Mouse (Mus musculus): ENCODE results near the gene Tacc3.

Gene Tacc3

DNA sequence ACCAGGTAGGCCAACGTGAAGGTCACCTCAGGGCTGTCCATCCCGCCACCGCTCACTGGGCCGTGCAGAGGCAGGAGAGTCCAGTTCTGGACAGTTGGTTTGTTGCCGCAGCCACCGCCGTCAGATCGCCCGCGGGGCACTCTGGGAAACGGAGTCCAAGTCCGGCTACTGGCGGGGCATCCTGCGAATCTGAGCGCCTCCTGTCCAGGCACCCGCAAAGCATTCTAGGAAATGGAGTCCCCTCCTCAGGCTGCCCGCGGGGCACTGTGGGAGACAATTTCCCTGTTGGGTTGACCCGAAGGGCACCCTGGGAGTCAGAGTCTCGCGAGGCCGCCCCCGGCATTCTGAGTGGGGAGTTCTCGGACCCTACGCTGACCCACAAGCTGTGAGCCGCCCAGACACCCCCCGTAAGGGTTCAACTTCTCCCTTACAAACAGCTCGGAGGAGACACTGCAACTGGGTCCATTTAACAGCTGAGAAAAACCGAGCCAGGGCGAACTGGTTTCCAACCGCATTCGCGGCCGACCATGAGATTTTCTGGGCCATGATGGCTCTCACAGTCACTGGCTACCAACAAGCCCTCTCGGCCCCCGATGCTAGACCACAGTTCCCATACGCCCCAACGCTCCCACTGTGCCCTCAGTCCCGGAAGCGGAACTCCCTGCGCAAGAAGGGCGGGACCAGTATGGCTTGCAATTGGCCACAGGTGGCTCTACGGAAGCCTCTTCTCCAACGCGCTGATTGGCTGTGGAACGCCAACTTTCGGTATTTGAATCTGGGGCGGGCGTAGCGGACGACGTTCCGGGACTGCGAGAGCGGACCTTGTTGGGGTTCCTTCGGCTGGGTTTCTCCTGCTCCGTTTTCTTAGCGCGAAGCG lies at the start of gene Tacc3, which contains the start of gene Tmem129:
Gene Tacc3, plus strand, starts transcription at position 342 of the 877 bp plus-strand sequence.
Gene Tmem129, minus strand, starts transcription at position 630 of the 877 bp plus-strand sequence.
- peak; percentile 99 for DNase-seq (ENCODE audit: low read depth, low spot score)

DNA sequence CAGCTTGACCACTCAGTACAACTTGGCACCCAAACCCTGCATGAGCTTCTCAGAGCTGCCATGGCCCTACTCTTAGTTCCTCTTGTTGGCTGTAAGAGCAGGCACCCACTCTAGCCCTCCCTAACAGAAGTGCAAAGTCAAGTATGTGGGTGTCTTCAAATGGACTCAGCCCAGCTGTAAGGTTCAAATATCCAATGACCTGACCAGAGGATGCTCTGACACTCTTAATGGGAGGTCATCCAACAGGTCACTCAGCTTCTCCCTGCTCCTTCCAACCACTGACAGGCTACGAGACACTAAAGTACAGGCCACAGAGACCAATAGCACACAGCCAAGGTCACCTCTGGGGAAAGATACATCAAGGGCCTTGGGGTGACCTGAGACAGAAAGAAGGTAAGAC lies 48.7 kb upstream of the Tacc3 start:
- no peak for DNase-seq (ENCODE audit: low read depth, low spot score)

DNA sequence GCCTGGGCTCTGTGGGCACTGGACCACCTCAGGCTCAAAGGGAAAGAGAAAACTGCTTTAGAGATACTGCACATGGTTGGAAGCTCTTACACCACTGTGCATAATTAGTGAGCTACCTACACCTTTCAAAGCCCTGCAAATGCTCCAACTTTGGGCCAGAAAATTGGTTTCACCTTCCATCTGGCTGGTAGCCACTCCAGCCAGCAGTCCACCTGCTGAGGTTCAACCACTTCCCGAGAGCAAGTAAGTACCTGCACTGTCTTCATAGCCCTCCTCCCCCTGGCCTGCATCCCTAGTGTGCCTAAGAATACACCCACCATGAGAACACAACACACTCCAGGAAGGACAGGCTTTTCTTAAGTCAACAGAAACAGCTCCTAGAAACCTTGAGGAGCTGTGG lies 46.1 kb upstream of the Tacc3 start:
- DNase-seq (ENCODE audit: low read depth, low spot score): no peak

DNA sequence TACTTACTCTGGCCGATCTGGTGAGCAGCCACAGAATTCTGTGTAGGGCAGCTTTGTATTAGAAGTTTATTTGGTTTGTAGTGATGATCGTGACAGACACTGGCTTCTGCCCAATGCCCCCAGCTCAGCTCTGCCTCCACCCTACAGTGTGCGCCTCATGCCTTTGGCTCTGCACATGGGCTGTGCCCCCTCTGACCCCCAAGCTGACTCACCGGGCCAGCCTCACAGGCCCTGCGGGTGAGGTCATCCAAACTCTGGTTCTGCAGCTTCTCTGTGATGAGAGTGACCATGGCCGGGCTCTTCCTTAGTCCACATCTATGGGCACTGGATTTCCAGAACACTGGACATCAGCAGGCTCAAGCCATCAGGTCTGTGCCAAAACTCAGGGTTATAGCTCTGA lies 43.5 kb upstream of the Tacc3 start:
- DNase-seq (ENCODE audit: low read depth, low spot score): no peak

GRCm38 (mm10) chr5:33622671-33623070 lies 35.3 kb upstream of the Tacc3 start:
- no peak for DNase-seq (ENCODE audit: low read depth, low spot score)

DNA sequence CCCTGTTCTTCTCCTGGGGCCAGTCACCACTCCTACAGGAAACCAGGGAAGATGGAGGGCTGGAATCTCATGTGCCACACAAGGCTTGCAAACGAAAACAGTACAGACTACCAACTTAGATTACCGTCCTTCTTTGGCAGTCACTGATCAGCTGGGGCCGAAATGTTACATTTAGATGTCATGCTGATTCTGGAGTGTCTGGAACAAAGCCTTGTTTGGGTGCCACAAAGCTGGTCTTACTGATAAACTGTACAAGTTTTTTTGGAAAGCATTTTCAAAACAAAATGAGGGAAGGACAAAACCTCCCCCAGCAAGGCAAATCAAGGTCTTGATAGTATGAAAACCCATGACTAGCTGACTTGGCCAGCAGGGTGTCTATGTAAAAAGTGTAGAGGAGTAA lies 34.2 kb upstream of the Tacc3 start:
- no peak for DNase-seq (ENCODE audit: low read depth, low spot score)

- no peak for DNase-seq (ENCODE audit: low read depth, low spot score)
These were observed 30.0 kb upstream of the Tacc3 start for GRCm38 (mm10) chr5:33627968-33628367.

DNA sequence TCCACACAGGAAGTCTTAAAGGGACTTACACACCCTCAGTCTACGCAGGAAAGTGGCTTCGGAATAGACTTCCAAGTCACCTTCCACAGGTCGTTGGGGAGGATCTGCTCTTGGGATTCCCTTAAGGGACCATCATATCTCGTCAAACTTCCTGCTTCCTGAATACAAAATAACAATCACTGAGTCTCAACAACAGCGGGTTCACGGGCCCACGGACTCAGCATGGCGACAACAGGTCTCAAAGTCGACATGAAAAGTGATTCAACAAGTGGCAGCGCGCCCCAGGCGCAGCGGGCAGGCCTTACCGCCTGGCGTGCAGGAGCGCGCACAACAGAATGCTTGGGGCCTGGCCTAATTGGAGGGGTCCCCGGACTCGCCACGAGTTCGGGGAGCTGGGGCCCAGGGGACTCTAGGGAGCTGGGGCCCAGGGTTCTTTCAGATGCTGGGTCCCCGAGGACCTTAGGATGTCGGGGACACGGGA lies 29.1 kb upstream of the Tacc3 start:
- peak; percentile 85 for DNase-seq (ENCODE audit: low read depth, low spot score)

DNA sequence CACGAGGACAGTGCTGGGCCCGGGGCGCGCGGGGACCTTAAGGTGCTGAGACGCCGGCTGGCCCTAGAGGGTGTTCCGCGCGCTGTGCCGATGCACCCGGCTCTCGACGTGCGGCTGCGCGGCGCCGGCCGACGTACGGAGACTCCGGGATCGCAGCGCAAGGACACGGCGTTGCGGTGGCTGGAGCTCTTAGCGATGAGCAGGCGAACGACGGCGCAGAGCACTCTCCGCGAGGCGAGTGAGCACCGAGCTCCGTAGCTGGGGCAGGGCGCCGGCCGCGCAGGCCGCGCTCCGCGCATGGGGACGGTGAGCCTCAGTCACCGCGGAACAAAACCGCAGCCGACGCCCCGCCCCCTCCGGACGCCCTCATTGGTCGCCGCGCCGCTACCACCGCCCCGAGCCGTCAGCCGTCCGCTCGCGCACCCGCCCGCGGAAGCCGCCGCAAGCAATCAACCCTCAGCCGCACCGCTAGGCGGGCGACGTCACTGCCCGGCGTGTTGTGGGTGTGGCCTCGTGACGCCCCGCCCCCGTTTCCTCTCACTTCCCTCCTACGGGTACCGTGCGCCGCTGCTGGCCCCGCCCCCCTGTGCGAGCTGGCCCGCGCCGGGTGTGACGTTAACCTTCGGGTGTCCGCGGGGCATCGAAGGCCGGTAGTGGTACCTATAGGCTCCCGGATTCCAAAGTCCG lies 28.5 kb upstream of the Tacc3 start, which contains the start of the genes Fam53a and Gm9903:
Gene Fam53a, minus strand, starts transcription at position 335 of the 687 bp plus-strand sequence.
Gene Gm9903, plus strand, starts transcription at position 625 of the 687 bp plus-strand sequence.
- DNase-seq (ENCODE audit: low read depth, low spot score): peak; percentile 99

DNA sequence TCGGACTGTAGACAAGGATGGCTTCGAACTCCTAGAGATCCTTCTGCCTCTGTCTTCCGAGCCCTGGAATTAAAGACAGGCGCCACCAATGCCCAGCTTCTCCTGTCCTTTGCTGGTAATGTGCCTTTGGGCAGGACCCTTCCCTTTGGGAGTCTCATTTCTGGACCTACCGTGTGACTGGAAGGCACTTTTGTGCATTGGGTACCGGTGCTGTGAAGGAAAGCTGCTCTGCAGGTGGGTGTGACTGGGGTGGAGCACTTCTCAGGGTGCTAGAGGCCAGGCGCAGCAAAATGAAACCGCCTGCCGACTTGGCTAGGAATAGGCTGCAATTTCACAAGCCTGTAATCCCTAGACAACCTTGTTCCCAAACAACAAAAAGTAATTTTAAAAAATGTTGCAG lies 27.9 kb upstream of the Tacc3 start:
- peak; percentile 51 for DNase-seq (ENCODE audit: low read depth, low spot score)

DNA sequence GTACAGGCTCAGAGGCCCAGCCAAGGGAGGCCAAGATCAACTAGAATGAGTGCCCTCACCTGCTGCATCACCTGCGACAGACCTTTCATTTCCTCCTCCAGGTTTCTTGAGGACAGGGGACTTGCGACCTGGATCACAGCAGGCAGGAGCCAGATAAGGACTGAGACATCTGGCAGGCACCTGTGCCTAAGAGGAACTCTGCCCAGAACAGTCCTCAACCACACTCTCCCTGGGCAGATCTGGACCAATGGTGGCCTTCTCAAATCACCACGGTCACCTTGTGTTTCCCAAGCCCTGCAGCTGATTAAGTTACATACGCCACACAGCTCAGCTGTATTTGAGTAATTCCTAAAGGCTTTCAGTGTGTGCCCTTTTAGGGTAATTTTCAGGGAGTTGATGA lies 27.3 kb upstream of the Tacc3 start:
- no peak for DNase-seq (ENCODE audit: low read depth, low spot score)

- no peak for DNase-seq (ENCODE audit: low read depth, low spot score)
These were observed 25.4 kb upstream of the Tacc3 start for GRCm38 (mm10) chr5:33632526-33632925.

- DNase-seq (ENCODE audit: low read depth, low spot score): no peak
These were observed 22.6 kb upstream of the Tacc3 start for GRCm38 (mm10) chr5:33635361-33635760.

GRCm38 (mm10) chr5:33637606-33638350 lies 20.1 kb upstream of the Tacc3 start:
- DNase-seq (ENCODE audit: low read depth, low spot score): no peak

DNA sequence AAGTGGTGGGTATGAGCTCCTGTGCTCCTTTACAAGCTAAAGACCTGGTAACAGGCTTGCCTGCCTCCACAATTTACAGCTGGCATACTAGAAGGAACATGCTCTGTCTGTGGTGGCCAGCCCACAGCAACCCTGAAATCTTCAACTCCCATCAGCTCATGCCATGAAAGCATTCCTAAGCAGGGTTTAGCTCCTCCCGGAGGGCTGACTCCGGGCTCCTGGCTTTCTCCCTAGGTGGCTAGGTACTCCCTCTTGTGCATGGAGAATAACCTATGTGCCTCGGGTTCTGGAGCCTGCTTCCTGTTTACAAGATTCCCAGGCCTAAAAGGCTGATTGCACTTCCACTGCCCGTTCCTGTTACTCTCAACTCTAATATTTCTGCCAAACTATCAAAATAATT lies 19.1 kb upstream of the Tacc3 start:
- DNase-seq (ENCODE audit: low read depth, low spot score): peak; percentile 39

- peak; percentile 74 for DNase-seq (ENCODE audit: low read depth, low spot score)
These were observed 17.3 kb upstream of the Tacc3 start for GRCm38 (mm10) chr5:33640652-33641051.

- DNase-seq (ENCODE audit: low read depth, low spot score): no peak
These were observed 6.9 kb upstream of the Tacc3 start for GRCm38 (mm10) chr5:33651017-33651416.

GRCm38 (mm10) chr5:33651541-33651920 lies 6.4 kb upstream of the Tacc3 start:
- DNase-seq (ENCODE audit: low read depth, low spot score): no peak

- DNase-seq (ENCODE audit: low read depth, low spot score): peak; percentile 99
These were observed 5.8 kb upstream of the Tacc3 start, which contains the start of gene Slbp for GRCm38 (mm10) chr5:33651921-33652782. Slbp (minus strand) TSS chr5:33652574.

DNA sequence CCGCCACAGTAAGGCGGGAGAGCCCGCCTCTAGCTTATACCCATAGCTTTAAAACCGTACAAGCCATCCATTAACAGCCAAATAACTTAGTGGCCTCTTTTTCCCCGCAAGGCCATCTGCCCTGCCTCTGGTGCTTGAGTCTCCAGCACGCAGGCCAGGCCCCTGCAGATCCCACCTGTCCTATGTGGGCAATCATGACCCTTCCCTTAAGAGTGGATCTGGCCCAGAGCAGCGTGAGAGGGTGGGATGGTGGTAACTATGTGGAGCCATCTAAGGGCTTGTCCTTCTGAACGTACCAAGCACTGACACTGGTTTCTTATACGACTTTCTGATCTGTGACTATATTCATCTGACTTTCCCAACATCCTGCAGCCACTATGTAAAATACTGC lies 5.2 kb upstream of the Tacc3 start:
- DNase-seq (ENCODE audit: low read depth, low spot score): no peak

DNA sequence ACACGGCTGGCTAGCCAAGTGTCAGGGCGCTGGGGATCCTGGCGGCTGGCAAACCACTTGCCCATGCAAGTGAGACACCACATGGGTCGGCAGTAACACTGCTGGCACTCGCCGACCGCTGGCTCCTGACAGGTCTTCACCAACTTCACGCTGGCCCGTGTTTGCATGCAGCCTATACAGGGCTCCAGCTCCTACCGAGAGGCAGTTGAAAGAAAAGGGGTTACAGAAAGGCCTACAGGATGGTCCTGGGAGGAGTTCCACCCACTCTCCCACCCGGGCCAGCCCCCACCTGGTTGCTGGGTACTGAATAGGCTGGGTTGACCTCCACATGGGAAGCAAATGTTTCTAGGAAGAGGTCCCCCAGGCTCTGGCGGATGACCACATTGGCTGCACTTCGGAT lies 3.5 kb upstream of the Tacc3 start:
- no peak for DNase-seq (ENCODE audit: low read depth, low spot score)
